Mouse (Mus musculus): ENCODE measurements around the gene Gata2. TPM values are rescaled to one million over a fixed set of nuclear protein-coding genes. Genes with fewer than 3 reads are reported as not detected.
"Not testable (repeated sequence)": the region's sequence is repeated elsewhere in the genome, so short reads cannot be mapped to it uniquely, and the experiment has no call there.

Gata2 gene
- total RNA-seq (2021) = 1 to 10 TPM; 3.2 to 6.4 TPM

DNA sequence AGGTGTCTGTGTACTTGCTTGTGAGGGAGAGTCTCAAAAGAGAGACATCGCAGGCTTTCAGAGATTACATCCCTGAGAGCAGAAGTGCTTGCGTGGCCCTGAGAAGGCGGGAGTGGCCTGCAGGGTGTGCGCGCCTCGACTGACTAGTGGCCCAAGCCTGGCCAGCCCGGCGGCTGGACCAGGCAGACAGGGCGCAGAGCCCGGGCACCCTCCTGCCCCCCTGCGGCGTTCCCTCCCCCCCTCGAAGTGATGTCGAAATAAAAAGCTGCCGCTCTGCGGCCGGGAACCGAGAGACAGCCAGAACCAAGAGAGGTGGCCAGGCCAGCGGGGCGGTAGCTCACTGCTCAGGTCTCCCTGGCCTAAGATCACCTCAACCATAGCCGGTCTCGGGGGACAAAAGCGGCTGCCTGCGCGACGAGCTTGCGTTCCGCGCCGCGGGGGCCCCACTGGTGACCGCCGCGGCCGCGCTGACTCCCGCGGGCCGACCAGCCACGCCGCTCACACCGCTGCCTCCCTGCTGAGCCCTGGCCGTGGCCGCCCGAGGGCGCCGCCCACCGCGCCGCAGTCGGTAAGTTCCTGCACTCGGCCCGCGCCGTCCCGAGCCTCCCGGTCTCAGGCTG is at the start of gene Gata2:
Gata2 (plus strand) TSS at position 459 of the 620 bp plus-strand sequence.
- peak in 1 of 2 experiments; percentile 49 for DNase-seq (ENCODE audit: extremely low spot score in 1 of 2, low spot score in 2 of 2)
- intact Hi-C loops (cut with DNase I) = loop anchor here (10.0 kb wide), 1 partner anchor 241 kb away; no protein-coding TSS in a partner anchor

DNA sequence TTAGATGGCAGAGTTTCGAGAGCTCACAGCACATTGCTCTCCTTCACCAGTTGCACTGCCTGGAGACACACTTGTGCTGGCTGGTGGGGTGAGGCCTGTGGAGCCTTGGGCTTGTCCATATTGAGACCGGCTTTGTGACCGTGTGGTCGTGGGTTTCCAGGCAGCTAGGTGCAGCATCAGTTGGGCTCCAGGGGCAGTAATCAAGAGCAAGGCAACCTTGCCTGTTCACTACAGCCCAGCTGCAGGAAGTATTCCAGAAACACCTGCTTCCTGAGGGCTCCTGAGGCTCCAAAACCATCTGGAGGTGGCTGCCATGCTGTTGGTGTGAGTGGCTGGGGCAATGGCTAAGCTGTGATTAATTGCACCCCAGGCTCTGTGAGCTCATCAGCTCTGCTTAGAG is 47.9 kb upstream of the Gata2 start:
- intact Hi-C loops (cut with DNase I) = no loop called here

GRCm38 (mm10) chr6:88146576-88146975 is 47.1 kb upstream of the Gata2 start:
- intact Hi-C loops (cut with DNase I) = no loop called here
- DNase-seq (ENCODE audit: extremely low spot score in 1 of 2, low spot score in 2 of 2) = peak in 1 of 2 experiments; percentile 39

More for the DNA sequence above, 47.9 kb upstream of the Gata2 start:
- no peak for DNase-seq (ENCODE audit: extremely low spot score in 1 of 2, low spot score in 2 of 2)

DNA sequence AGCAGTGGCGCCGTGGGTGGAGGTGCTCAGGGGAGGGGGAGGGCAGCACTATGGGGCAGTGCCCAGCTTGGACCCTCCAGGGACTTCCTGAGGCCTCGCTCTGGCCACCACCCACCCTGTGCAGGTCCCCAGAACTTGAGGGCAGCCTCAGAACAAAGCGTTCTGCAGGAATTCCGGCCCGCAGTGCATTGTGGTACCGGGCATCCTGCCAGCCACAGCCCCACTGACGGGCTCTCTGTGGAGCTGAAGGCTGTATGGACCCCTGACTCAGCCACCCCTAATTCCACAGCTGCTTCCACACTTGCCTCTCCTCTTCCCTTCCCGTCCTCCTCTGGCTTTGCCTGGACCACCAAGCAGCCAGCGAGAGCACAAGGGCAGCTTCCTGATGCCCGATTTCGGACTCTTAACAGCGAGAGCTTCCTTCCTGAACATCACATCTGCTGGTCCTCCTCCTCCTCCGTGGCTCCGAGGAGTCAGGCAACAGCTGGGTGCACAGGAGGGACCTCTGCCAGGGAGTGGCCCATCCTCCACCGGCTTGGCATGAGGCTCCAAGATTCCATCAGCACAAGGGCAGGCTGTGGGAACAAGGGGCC is 46.2 kb upstream of the Gata2 start:
- intact Hi-C loops (cut with DNase I) = no loop called here
- peak in 1 of 2 experiments; percentile 82 for DNase-seq (ENCODE audit: extremely low spot score in 1 of 2, low spot score in 2 of 2)

GRCm38 (mm10) chr6:88151335-88151734 is 42.4 kb upstream of the Gata2 start:
- intact Hi-C loops (cut with DNase I) = no loop called here
- DNase-seq (ENCODE audit: extremely low spot score in 1 of 2, low spot score in 2 of 2) = no peak

DNA sequence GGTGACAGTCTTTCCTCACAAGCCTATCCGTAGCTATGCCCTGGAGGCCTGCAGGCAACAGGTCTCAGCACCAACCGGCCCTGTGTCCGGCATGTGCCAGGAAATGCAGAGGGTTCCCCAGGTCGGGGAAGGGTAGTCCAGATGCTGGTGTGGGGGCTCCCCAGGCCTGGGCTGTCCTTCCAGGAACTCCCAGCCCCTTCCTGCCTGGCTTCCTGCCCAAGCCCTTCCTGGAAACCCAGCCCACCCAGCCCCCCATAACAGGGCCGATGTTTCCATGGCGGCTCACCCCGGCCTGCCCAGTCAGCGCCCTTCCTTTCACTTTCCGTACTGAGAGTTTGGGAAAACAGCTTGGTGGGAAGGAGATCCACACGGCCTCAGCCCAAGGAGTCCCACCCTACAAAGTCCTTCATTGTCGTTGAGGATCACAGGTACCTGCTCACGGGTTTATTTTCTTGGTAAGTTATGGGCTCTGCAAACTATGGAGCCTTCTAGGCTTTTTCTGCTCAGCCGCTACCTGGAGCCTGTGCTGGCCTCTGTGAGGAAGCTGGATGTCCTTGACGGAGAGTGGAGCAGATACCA is 41.5 kb upstream of the Gata2 start:
- intact Hi-C loops (cut with DNase I) = no loop called here
- DNase-seq (ENCODE audit: extremely low spot score in 1 of 2, low spot score in 2 of 2) = peak in 1 of 2 experiments; percentile 83

DNA sequence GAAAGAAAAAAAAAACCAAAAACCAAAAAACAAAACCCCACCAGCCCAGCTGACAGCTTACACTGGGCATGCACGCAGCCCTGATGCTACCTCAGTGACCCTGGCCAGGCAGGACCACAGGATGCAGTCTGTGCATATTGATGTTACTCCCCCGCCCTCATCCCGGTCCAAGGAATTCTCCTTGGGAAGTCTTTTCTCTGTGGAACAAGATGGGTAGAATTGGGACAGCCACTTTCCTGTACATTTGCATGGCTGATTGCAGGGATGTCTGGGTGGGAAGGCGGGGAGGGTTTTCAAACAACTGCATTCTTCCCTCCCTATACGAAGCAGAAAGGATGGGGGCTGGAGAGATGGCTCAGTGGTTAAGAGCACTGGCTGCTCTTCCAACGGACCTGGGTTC is 40.7 kb upstream of the Gata2 start:
- intact Hi-C loops (cut with DNase I) = no loop called here
- DNase-seq (ENCODE audit: extremely low spot score in 1 of 2, low spot score in 2 of 2) = no peak

- DNase-seq (ENCODE audit: extremely low spot score in 1 of 2, low spot score in 2 of 2); intact Hi-C loops (cut with DNase I): not testable (repeated sequence)
Measured at GRCm38 (mm10) chr6:88155614-88156013, 38.1 kb upstream of the Gata2 start.

- DNase-seq (ENCODE audit: extremely low spot score in 1 of 2, low spot score in 2 of 2) = no peak
- intact Hi-C loops (cut with DNase I) = no loop called here
Measured at GRCm38 (mm10) chr6:88158790-88159189, 34.9 kb upstream of the Gata2 start.

GRCm38 (mm10) chr6:88166054-88166453 is 27.6 kb upstream of the Gata2 start:
- intact Hi-C loops (cut with DNase I) = no loop called here
- no peak for DNase-seq (ENCODE audit: extremely low spot score in 1 of 2, low spot score in 2 of 2)

DNA sequence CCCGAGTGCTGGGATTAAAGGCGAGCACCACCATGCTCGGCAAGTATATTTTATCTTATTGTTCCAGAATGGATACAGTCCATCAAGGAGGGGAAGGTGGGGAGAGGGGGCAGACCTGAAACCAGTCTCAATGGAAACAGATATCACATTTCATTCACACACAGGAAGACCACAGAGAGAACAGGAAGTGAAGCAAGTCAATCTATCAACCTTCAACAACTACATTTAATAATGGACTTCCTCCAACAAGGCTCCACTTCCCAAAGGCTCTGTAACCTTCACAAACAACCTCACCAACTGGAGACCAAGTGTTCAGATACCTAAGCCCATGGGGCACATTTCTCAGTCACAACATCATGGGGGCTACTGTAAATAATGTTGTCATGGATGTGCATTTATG is 19.5 kb upstream of the Gata2 start:
- intact Hi-C loops (cut with DNase I) = no loop called here
- DNase-seq (ENCODE audit: extremely low spot score in 1 of 2, low spot score in 2 of 2) = no peak

DNA sequence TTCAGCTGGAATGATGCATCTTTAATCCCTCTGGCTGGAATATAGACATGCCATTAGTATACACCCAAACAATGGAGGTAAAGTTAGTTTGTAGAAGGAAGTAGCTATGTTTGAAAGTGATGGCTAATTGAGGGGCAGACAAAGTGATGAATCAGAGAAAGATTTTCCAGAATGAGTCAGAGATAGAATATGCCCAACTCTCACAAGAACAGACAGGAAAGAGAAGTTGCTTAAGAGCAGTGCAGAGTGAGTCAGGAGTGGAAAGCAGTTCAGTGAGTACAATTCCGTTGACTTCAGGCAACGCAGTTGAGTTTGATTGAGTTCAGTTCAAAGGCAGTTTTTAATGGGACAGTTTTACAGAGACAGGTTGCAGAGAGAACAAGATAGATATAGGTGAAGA is 19.0 kb upstream of the Gata2 start:
- DNase-seq (ENCODE audit: extremely low spot score in 1 of 2, low spot score in 2 of 2) = no peak
- intact Hi-C loops (cut with DNase I) = no loop called here

DNA sequence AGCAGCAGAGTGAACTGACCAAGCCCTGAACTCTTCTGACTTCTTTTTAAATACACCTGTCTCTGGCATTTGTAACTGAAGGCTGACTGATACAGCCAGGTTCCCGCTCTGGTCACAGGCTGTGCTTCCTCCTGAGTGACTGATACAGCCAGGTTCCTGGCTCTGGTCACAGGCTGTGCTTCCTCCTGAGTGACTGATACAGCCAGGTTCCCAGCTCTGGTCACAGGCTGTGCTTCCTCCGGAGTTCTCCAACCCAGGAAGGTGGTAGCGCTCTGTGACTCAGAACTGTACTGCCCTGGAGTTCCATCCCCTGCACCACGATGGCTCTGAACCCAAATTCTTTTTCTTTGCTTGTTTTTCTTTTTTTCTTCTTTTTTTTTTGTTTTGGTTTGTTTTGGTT is 9.0 kb upstream of the Gata2 start:
- DNase-seq (ENCODE audit: extremely low spot score in 1 of 2, low spot score in 2 of 2) = no peak
- intact Hi-C loops (cut with DNase I) = loop anchor here (5.0 kb wide), 3 partner anchors 47 to 303 kb away; no protein-coding TSS in a partner anchor

DNA sequence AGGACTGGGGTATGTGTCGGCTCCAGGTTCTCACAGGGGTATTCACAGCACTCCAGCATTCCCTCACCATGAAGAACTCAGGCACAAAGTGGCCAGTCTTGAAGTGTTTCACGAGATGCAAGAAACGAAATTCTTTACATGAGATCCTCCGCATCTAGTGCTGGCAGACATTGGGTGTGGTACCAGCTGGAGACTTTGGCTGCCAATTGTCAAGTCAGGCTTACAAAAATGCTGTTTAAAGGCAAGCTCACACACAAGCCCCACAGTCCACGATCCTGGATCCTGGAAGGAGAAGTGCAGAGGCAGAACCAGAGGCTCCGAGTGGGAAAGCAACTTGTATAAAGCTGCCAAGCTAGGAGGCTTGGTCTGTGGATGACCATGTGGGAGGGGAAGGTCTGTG is 5.5 kb upstream of the Gata2 start:
- peak in 1 of 2 experiments; percentile 49 for DNase-seq (ENCODE audit: extremely low spot score in 1 of 2, low spot score in 2 of 2)
- intact Hi-C loops (cut with DNase I) = loop anchor here (5.0 kb wide), 3 partner anchors 51 to 299 kb away; no protein-coding TSS in a partner anchor

GRCm38 (mm10) chr6:88189312-88190042 is 4.2 kb upstream of the Gata2 start:
- intact Hi-C loops (cut with DNase I) = loop anchor here (5.0 to 10.0 kb wide), 4 partner anchors 52 to 298 kb away; no protein-coding TSS in a partner anchor
- DNase-seq (ENCODE audit: extremely low spot score in 1 of 2, low spot score in 2 of 2) = peak; percentile 34 to 77

DNA sequence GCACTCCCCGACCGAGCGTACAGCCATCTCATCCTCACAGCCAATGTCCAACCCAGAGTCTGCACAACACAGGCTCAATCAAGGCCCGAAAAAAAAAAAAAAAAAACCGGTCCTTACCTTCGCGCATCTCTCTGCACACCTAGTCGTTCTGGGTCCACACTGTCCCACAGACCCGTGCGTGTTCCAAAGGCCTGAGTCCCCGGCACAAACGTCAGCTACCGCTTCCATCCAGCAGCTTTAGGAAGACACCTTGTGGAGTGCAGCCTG is 3.7 kb upstream of the Gata2 start:
- DNase-seq (ENCODE audit: extremely low spot score in 1 of 2, low spot score in 2 of 2) = no peak
- intact Hi-C loops (cut with DNase I) = loop anchor here (10.0 kb wide), 1 partner anchor 245 kb away; no protein-coding TSS in a partner anchor

- DNase-seq (ENCODE audit: extremely low spot score in 1 of 2, low spot score in 2 of 2) = no peak
- intact Hi-C loops (cut with DNase I) = loop anchor here (10.0 kb wide), 1 partner anchor 244 kb away; no protein-coding TSS in a partner anchor
Measured at GRCm38 (mm10) chr6:88190310-88191023, 3.2 kb upstream of the Gata2 start.

DNA sequence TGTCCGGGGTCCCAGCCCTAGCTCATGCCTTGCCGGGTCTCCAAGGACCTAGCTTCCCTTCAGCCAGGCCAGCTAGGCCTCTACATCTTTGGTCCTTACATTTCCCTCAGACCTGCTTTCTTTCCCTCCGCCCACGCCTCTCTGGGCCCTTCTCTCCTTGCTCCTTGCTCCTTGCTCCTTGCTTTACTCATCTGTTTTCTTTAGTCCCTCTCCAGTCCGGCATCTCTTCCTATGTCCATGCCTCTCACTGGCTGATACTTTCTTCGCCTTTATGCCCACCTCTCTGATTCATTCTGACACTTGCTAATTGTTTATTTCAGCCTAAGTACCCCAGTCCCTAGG is 2.7 kb upstream of the Gata2 start:
- intact Hi-C loops (cut with DNase I) = loop anchor here (10.0 kb wide), 1 partner anchor 244 kb away; no protein-coding TSS in a partner anchor
- DNase-seq (ENCODE audit: extremely low spot score in 1 of 2, low spot score in 2 of 2) = no peak
